Mouse (Mus musculus): Measurements from ENCODE around the gene Htt. TPM values are rescaled to one million over a fixed set of nuclear protein-coding genes. Genes with fewer than 3 reads are reported as not detected.

Htt gene
- polyA plus RNA-seq, 1 experiment from 2014 or later: 4.9 TPM

- no peaks in the 10 kb centered on the region for H3K9me3 ChIP-seq (replicated peaks; ENCODE audit: control insufficient read depth, low read length)
- no peaks in the 10 kb centered on the region for H3K36me3 ChIP-seq (ENCODE audit: control insufficient read depth, insufficient read depth)
- peaks cover 31% of the 10 kb centered on the region for H3K4me1 ChIP-seq (ENCODE audit: control insufficient read depth, low read depth, low read length)
- no peak overlapping the region; the same call in 1 of the 2 replicates for H3K9ac ChIP-seq (ENCODE audit: low read depth, low read length)
- H3K4me3 ChIP-seq (ENCODE audit: low read depth, low read length): no peak overlapping the region
- WGBS (ENCODE audit: insufficient replicate concordance): 23% methylated on average over 3 of the region's 3 CpGs
- peak; percentile 74 for ATAC-seq (ENCODE audit: low read depth)
- no peaks in the 10 kb centered on the region for H3K27me3 ChIP-seq (ENCODE audit: control insufficient read depth, insufficient read depth, low read depth, low read length)
- H3K27ac ChIP-seq (ENCODE audit: low read length): peak overlapping the region; percentile 43; the same call in 1 of the 2 replicates
- H3K4me2 ChIP-seq (ENCODE audit: low read depth, low read length): no peak overlapping the region
These were observed 157.2 kb downstream of the Htt start for GRCm38 (mm10) chr5:34918785-34919184.

GRCm38 (mm10) chr5:34922531-34922930, 161.0 kb downstream of the Htt start:
- no peak overlapping the region for H3K4me2 ChIP-seq (ENCODE audit: low read depth, low read length)
- peak overlapping the region; percentile 25; the same call in 1 of the 2 replicates for H3K27ac ChIP-seq (ENCODE audit: low read length)
- H3K4me3 ChIP-seq (ENCODE audit: low read depth, low read length): no peak overlapping the region
- H3K4me1 ChIP-seq (ENCODE audit: control insufficient read depth, low read depth, low read length): peaks cover 39% of the 10 kb centered on the region
- no peaks in the 10 kb centered on the region; the same call in 1 of the 2 replicates for H3K9me3 ChIP-seq (replicated peaks; ENCODE audit: control insufficient read depth, low read length)
- WGBS (ENCODE audit: insufficient replicate concordance): 64% methylated on average over 6 of the region's 6 CpGs
- no peaks in the 10 kb centered on the region for H3K36me3 ChIP-seq (ENCODE audit: control insufficient read depth, insufficient read depth)
- no peak overlapping the region for H3K9ac ChIP-seq (ENCODE audit: low read depth, low read length)
- H3K27me3 ChIP-seq (ENCODE audit: control insufficient read depth, insufficient read depth, low read depth, low read length): no peaks in the 10 kb centered on the region
- no peak for ATAC-seq (ENCODE audit: low read depth)

- peak overlapping the region; percentile 34 for H3K4me2 ChIP-seq (ENCODE audit: low read depth, low read length)
These were observed 162.4 kb downstream of the Htt start for GRCm38 (mm10) chr5:34923920-34924319.

GRCm38 (mm10) chr5:34924519-34924918, 163.0 kb downstream of the Htt start:
- H3K4me2 ChIP-seq (ENCODE audit: low read depth, low read length): peak overlapping the region; percentile 34
- H3K36me3 ChIP-seq (ENCODE audit: control insufficient read depth, insufficient read depth): no peaks in the 10 kb centered on the region
- no peak overlapping the region for H3K4me3 ChIP-seq (ENCODE audit: low read depth, low read length)
- 54% methylated on average over 7 of the region's 7 CpGs for WGBS (ENCODE audit: insufficient replicate concordance)
- peak overlapping the region; percentile 16; the same call in 1 of the 2 replicates for H3K9ac ChIP-seq (ENCODE audit: low read depth, low read length)
- no peaks in the 10 kb centered on the region; the same call in 1 of the 2 replicates for H3K9me3 ChIP-seq (replicated peaks; ENCODE audit: control insufficient read depth, low read length)
- peak overlapping the region; percentile 90 for H3K27ac ChIP-seq (ENCODE audit: low read length)
- ATAC-seq (ENCODE audit: low read depth): peak; percentile 81
- H3K4me1 ChIP-seq (ENCODE audit: control insufficient read depth, low read depth, low read length): peaks cover 32% of the 10 kb centered on the region
- H3K27me3 ChIP-seq (ENCODE audit: control insufficient read depth, insufficient read depth, low read depth, low read length): no peaks in the 10 kb centered on the region

More at GRCm38 (mm10) chr5:34923920-34924319, 162.4 kb downstream of the Htt start:
- Histone ChIP-seq H3K9ac (ENCODE audit: low read depth, low read length) (peak overlapping the region; percentile 16; the same call in 1 of the 2 replicates), H3K4me1 (ENCODE audit: control insufficient read depth, low read depth, low read length) (peaks cover 33% of the 10 kb centered on the region), H3K9me3 (replicated peaks; ENCODE audit: control insufficient read depth, low read length) (no peaks in the 10 kb centered on the region; the same call in 1 of the 2 replicates), H3K4me3 (ENCODE audit: low read depth, low read length) (no peak overlapping the region), H3K36me3 (ENCODE audit: control insufficient read depth, insufficient read depth) (no peaks in the 10 kb centered on the region), H3K27me3 (ENCODE audit: control insufficient read depth, insufficient read depth, low read depth, low read length) (no peaks in the 10 kb centered on the region), H3K27ac (ENCODE audit: low read length) (peak overlapping the region; percentile 90)
- WGBS (ENCODE audit: insufficient replicate concordance): 40% methylated on average over 4 of the region's 4 CpGs
- ATAC-seq (ENCODE audit: low read depth): peak; percentile 91

- Histone ChIP-seq H3K36me3 (ENCODE audit: control insufficient read depth, insufficient read depth) (no peaks in the 10 kb centered on the region), H3K4me1 (ENCODE audit: control insufficient read depth, low read depth, low read length) (peaks cover 59% of the 10 kb centered on the region), H3K9ac (ENCODE audit: low read depth, low read length) (no peak overlapping the region), H3K27ac (ENCODE audit: low read length) (no peak overlapping the region), H3K9me3 (replicated peaks; ENCODE audit: control insufficient read depth, low read length) (no peaks in the 10 kb centered on the region; the same call in 1 of the 2 replicates), H3K27me3 (ENCODE audit: control insufficient read depth, insufficient read depth, low read depth, low read length) (no peaks in the 10 kb centered on the region), H3K4me3 (ENCODE audit: low read depth, low read length) (no peak overlapping the region), H3K4me2 (ENCODE audit: low read depth, low read length) (no peak overlapping the region)
- ATAC-seq (ENCODE audit: low read depth): no peak
- WGBS (ENCODE audit: insufficient replicate concordance): 87% methylated on average over 4 of the region's 4 CpGs
These were observed 166.1 kb downstream of the Htt start for GRCm38 (mm10) chr5:34927648-34928047.

GRCm38 (mm10) chr5:34930151-34930975, 168.8 kb downstream of the Htt start:
- 28% methylated on average over 9 of the region's 9 CpGs for WGBS (ENCODE audit: insufficient replicate concordance)
- H3K27ac ChIP-seq (ENCODE audit: low read length): peak overlapping the region; percentile 87

GRCm38 (mm10) chr5:34931091-34931490, 169.6 kb downstream of the Htt start:
- ATAC-seq (ENCODE audit: low read depth): 0 out of 2 replicates have a peak, but pooled peaks have one; percentile 1
- no peaks in the 10 kb centered on the region; the same call in 1 of the 2 replicates for H3K9me3 ChIP-seq (replicated peaks; ENCODE audit: control insufficient read depth, low read length)
- H3K4me1 ChIP-seq (ENCODE audit: control insufficient read depth, low read depth, low read length): peaks cover 36% of the 10 kb centered on the region
- 61% methylated on average over 2 of the region's 2 CpGs for WGBS (ENCODE audit: insufficient replicate concordance)
- H3K36me3 ChIP-seq (ENCODE audit: control insufficient read depth, insufficient read depth): no peaks in the 10 kb centered on the region
- H3K9ac ChIP-seq (ENCODE audit: low read depth, low read length): peak overlapping the region; percentile 29
- peak overlapping the region; percentile 28; the same call in 1 of the 2 replicates for H3K4me2 ChIP-seq (ENCODE audit: low read depth, low read length)
- H3K27me3 ChIP-seq (ENCODE audit: control insufficient read depth, insufficient read depth, low read depth, low read length): no peaks in the 10 kb centered on the region
- H3K27ac ChIP-seq (ENCODE audit: low read length): peak overlapping the region; percentile 87
- H3K4me3 ChIP-seq (ENCODE audit: low read depth, low read length): no peak overlapping the region

More at GRCm38 (mm10) chr5:34930151-34930975, 168.8 kb downstream of the Htt start:
- H3K9me3 ChIP-seq (replicated peaks; ENCODE audit: control insufficient read depth, low read length): no peaks in the 10 kb centered on the region; the same call in 1 of the 2 replicates
- peak overlapping the region; percentile 29 for H3K9ac ChIP-seq (ENCODE audit: low read depth, low read length)
- peak; percentile 90 for ATAC-seq (ENCODE audit: low read depth)
- peaks cover 36% of the 10 kb centered on the region for H3K4me1 ChIP-seq (ENCODE audit: control insufficient read depth, low read depth, low read length)
- H3K4me3 ChIP-seq (ENCODE audit: low read depth, low read length): no peak overlapping the region
- peak overlapping the region; percentile 28 for H3K4me2 ChIP-seq (ENCODE audit: low read depth, low read length)
- no peaks in the 10 kb centered on the region for H3K36me3 ChIP-seq (ENCODE audit: control insufficient read depth, insufficient read depth)
- H3K27me3 ChIP-seq (ENCODE audit: control insufficient read depth, insufficient read depth, low read depth, low read length): no peaks in the 10 kb centered on the region

GRCm38 (mm10) chr5:34931516-34932457, 170.2 kb downstream of the Htt start:
- Histone ChIP-seq H3K4me2 (ENCODE audit: low read depth, low read length) (no peak overlapping the region), H3K4me1 (ENCODE audit: control insufficient read depth, low read depth, low read length) (peaks cover 36% of the 10 kb centered on the region), H3K9me3 (replicated peaks; ENCODE audit: control insufficient read depth, low read length) (no peaks in the 10 kb centered on the region), H3K27me3 (ENCODE audit: control insufficient read depth, insufficient read depth, low read depth, low read length) (no peaks in the 10 kb centered on the region), H3K9ac (ENCODE audit: low read depth, low read length) (peak overlapping the region; percentile 29), H3K4me3 (ENCODE audit: low read depth, low read length) (no peak overlapping the region), H3K36me3 (ENCODE audit: control insufficient read depth, insufficient read depth) (no peaks in the 10 kb centered on the region), H3K27ac (ENCODE audit: low read length) (peak overlapping the region; percentile 87)
- no peak for ATAC-seq (ENCODE audit: low read depth)
- 51% methylated on average over 11 of the region's 11 CpGs for WGBS (ENCODE audit: insufficient replicate concordance)

Data from liver, embryonic 16.5 days (tissue).